Mouse (Mus musculus) liver, adult 2 months (tissue): ENCODE measurements around the gene Kndc1.

ENCODE experiments used
- CTCF ChIP-seq: fragments of 200-500 bp; IDR thresholded peaks from 2 replicates; pipeline ENCODE4 v1.5.1; 2011; ENCODE audit warnings: low read depth, low read length, control low read depth
- POLR2A ChIP-seq: fragments of 200-500 bp; IDR thresholded peaks from 2 replicates; pipeline ENCODE4 v1.6.1; 2011; ENCODE audit warnings: low read length, control low read depth; ENCODE audit not compliant: insufficient read depth; ENCODE audit errors: extremely low read depth

- no peak for TF ChIP-seq CTCF
- TF ChIP-seq POLR2A = no peak
These were observed 16.4 kb upstream of the Kndc1 start for GRCm38 (mm10) chr7:139878122-139878521.
